Mouse (Mus musculus) CD4-positive, CD25-positive, alpha-beta regulatory T cell, adult 2 months (primary cell): ENCODE measurements at regions not wholly inside any gene's neighbourhood (a gene's known extent, or its start where the extent isn't known, plus 50 kb on each side); places are given as distances from the start of the nearest gene placed in this dataset.

Source experiments
- DNase-seq: peaks from one replicate; pipeline ENCODE4 v3.0.0-alpha.2; 2012; ENCODE audit warnings: low read depth, low spot score

DNA sequence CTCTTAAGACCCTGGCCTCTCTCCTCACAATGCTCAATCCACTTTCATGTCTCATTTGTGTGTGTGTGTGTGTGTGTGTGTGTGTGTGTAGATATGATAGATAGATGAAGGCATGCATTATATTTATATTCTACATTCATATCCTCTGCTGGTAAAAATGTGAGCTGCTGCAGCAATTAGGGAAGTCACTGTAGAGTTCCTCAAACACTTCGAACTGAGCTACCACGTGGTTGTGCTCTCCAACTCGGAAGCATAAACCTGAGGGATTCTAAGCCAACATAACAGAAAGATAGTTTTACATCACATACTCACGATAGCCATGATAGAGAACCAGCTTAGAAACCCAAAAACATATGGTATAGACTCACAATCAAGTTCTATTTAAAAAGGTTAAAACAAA is 565.5 kb upstream of the B3galt2 start:
- DNase-seq: no peak

DNA sequence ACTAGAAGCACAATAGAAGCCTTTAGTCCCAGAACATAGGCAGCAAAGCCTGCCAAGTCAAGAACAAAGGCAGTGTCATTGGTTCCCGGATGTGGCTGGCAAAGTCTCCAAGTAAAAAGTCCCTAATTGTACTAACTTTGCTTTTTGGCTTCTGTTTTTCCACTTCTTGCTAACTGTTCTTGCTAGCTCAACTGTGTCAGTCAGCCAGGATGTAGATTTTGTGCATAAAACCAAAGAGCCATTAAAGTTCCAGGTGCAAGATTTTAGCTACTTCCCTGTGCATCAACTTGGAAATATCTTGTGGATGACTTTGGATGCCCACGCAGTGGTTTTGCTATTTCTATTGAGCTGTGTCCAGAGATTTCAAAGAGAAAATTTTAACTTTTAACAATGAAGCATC is 560.0 kb upstream of the B3galt2 start:
- no peak for DNase-seq

DNA sequence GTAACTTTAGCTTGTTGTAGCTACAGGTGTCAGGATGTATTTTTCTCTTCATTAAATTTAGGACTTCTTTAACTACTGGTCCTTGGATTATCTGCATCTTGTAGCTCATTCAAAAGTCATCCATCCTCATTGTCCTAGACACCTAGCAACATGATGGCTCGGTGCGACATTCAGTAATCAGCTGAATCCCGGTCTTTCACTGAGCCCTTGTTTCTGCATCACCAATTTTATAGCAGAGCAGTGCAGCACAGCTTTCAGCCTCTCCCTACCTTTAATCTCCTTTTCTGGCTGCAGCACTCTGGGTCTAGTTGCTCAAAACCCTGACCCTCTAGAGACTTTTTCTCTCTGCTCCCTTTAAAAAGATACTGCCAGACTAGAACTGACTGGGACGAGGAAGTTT is 543.6 kb upstream of the B3galt2 start:
- DNase-seq: no peak

DNA sequence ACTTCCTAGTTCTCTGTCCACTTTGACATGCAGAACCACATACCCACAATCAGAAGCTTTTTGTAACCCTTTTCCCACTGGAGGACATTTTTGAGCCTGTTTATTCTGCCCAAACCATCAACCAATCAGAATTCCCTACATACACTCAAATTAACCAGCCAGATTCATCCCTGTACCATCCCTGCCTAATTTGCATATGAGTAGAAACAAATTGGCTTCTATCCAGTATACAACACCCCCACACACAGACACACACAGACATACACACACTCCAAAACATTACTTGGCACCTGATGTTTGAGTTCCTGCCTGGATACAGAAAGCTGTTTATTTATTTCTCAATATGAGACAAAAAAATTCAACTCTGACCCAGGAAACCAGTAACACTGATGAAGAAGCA is 542.2 kb upstream of the B3galt2 start:
- DNase-seq: no peak

DNA sequence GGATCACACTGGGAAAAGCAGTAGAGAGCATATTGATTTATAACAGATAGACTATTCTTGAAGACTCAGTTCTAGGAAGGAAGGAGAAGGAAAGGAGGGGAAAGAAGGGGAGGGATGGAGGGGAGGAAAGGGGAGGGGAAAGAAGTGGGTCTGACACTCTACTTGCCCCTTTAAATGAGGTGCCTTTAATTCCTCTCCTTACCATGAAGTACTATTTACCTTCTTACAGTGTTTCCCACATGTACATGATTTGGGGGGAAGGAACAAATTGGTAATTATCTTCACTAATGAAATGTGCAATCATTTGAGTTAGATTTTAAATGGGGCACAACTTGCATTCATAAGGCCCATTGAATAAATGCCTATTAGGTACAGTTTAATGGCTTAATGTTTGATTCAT is 518.3 kb upstream of the B3galt2 start:
- no peak for DNase-seq

DNA sequence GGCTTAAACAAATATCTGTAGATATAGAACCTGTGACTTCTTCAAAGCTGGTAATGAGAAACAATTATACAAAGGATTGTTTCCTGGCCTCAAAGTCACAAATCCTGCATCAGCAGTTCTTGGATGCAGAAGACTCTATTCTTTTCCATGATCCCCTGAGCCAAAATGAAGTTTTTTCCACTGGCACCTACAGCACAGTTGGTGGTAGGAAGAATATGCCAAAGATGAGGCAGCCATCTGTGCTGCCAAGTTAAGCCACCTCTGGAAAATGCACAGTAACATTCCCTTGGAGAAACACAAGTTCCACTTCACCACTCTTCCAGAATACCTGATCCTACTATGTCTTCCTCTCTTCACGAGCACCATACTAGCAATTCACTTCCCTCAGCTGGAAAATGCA is 510.2 kb upstream of the B3galt2 start:
- no peak for DNase-seq

GRCm38 (mm10) chr1:143132806-143133205 is 507.7 kb upstream of the B3galt2 start:
- DNase-seq: no peak

GRCm38 (mm10) chr1:143145111-143145984 is 495.1 kb upstream of the B3galt2 start:
- DNase-seq: no peak

- no peak for DNase-seq
Observed at GRCm38 (mm10) chr1:143171286-143171685, 469.2 kb upstream of the B3galt2 start.

DNA sequence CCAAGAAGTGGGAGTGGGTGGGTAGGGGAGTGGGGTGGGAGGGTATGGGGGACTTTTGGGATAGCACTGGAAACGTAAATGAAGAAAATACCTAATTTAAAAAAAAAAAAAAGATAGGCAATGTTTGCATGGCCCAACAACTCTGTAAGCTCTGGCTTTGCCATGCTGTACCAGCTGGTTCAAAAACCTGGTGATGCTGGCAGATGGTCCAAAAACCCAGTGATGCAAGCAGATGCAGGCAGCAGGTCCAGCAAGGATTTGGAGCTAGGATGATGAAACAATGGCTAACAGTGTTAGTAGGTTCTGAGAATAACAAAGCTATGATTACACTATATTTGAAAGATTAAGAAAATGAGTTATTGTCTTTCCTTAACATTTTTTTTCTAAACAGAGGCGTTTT is 466.6 kb upstream of the B3galt2 start:
- no peak for DNase-seq

- no peak for DNase-seq
Observed at GRCm38 (mm10) chr1:143192167-143192793, 448.2 kb upstream of the B3galt2 start.

GRCm38 (mm10) chr1:143200213-143200889 is 440.1 kb upstream of the B3galt2 start:
- no peak for DNase-seq

DNA sequence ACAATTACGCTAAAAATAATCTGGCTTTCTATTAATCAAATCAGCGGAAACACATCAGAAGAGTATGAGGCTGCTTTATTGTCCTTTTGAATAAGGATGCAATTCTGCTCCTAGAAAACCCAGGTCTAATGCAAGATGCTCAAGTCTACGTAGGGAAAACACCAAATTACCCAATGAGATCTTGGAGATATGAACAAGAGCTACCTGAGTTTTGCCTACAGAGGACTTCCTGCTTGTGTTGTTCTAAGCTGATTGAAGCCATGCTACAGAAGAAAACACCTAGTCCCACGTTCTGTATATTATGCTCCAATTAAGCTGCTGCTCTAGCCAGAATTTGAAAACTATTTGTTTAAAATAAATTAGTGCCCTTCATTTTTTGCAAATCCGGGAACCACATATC is 439.5 kb upstream of the B3galt2 start:
- DNase-seq: no peak

DNA sequence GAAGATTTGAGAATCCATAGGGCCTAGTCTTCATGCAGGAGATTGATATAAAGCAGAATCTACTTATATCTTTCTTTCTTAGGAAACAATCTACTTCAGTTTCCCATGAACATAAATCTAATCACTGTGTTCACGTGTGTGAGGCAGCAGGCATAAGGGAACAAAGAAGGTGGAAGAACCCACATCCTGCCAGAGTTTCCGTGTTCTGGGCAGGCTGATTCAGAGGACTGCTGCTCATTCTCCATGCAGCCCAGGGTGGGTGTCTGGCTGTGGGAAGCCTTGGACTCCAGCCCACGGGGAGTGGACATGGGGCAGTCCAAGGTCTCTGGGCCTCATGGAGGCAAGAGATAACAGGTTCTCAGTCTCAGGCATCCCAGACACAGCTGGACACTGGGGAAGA is 438.3 kb upstream of the B3galt2 start:
- peak; percentile 6 for DNase-seq

- DNase-seq: no peak
Observed at GRCm38 (mm10) chr1:143204070-143204469, 436.4 kb upstream of the B3galt2 start.

DNA sequence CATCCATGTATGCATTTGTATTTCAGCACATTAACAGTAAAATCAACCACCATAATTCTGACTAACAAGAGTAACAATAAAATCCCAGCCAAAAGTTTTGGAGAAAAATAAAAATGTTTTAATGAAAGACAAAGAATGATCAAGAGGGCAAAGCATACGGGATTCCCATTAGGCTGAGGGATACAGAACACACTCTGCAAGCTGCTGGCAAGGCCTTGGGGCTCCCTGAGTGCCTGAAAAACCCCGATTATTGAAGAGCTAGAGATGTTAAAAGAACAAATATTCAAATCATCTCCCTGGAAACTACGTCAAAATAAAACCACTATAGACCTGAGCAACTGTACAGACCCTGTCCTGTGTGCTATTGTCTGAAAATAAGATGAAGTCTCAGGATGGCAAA is 433.5 kb upstream of the B3galt2 start:
- DNase-seq: no peak

DNA sequence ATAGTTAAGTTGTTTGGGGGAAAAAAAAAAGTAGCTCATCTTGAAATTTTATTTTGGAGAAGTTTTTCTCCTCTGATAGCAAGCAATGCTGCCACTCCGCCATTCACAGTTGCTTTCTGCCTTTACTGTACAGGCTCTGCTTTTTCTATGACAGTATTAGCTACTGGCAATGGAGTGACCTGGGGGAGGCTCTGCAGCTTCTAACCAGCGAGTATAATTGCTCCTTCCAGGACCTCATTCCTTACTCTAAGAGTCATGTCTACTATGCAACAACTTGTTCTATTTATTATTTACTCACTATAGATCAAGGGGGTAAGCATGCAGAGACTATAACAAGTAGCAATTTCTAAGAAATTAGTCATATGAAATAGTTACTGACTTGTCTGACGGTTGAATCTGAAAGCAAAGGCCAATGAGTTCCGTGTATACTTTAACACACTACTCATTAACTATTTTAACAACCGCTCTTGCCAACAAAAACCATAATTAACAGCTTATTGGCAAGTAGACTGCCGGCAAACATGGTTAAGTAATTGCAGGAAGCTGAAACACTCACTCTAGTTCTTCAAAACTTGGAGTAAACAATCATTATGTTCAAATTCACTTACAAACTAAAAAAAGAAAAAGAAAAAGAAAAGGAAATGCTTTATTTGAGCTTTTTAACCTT is 432.9 kb upstream of the B3galt2 start:
- DNase-seq: no peak

- no peak for DNase-seq
Observed at GRCm38 (mm10) chr1:143217401-143217800, 423.1 kb upstream of the B3galt2 start.

DNA sequence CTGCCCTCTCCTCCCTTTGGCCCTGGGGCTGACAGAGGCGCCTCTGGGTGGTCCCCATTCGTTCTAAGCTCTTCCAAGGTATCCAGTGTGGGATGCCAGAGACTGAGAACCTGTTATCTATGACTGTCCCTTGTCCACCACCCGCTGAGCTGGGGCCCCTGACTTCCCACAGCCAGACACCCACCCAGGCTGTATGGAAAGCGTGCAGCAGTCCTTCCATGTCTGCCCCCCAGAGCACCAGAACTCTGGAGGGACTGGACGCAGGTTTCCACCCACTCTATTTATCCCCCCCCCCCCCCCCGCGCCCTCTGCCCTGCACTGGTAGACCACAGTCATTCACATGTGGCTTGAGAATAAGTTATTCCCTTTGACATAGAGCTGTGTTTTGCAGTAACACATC is 408.5 kb upstream of the B3galt2 start:
- no peak for DNase-seq

DNA sequence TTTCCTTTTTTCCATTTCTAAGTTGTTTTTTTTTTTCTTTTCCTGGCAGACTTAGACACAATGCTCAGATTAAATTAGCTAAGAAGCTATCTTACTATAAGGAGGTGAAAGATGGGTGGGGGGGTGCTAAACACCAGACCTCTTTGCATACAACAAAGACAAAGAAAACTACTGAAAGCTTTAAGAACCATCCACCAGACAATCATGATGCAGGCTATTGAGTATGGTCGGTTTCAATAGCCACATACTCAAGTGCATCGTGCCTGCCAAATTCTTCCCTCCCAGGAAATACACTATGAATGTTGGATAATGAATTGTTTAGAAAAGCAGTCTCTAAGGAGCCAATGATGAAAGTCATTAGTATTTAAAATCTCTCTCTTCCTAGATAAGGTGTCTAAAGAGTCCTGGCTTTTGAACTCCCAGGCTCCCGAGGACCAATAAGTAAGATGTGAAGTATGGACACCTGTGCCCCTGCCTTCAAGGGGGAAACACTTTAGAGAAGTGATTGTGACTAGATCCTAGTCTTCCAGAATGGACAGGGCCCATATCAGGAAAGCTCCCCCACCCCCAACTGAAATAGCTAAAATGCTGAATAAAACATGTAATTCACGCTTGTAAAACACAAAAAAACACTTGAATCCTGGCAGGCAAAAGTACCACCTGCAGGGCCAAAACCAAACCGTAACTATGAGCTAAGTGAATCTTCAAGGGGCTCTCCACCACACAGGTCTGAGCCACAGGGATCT is 381.8 kb upstream of the B3galt2 start:
- no peak for DNase-seq

DNA sequence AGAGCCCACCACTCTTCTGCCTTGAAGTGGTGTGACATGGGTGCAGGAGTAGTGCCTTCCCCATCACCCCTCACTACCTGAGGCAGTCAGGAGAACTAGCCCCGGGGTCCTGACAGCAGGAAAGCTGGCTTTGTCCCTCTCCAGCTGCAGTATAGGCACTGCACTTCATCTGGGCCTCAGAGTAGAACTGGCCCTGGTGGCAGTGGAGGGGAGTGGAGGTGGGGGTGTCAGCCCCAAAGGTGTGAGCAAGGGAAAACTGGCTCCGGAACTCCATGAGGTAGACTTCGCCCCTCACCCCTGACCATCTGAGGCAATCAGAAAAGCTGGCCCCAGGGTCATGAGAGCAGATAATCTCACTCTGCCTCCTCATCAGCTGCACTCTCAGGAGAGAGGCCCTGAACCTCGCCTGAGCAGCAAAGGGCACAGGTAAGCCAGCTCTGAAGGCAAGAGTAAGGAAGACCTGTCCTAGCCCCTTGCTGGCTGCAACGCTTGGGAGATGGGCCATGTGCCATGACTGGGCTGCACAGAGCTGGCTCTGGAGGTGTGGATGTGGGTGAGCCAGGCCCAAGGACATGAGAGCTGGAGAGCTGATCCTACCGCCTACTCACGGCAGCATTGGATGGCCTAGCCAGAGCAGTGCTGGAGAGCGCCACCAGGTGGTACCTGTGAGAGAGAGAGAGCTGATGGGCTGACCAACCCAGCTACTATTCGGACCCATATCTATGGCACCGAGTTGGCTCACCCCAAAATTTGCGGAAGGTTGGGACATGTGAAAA is 377.0 kb upstream of the B3galt2 start:
- DNase-seq: no peak
